Mouse (Mus musculus) forebrain, postnatal 0 days (tissue): Measurements from ENCODE around the gene Slc7a5. TPM values are rescaled to one million over a fixed set of nuclear protein-coding genes. Genes with fewer than 3 reads are reported as not detected.

Experiments used
- ATAC-seq: fragments of 200-750 bp; cut with Nextera tagmentation; 2 replicates; pipeline ENCODE4 v1.8.0; 2017; ENCODE audit warnings: mild to moderate bottlenecking, moderate library complexity
- DNase-seq: peaks from one replicate; pipeline ENCODE4 v3.0.0-alpha.2; 2015
- H3K27ac ChIP-seq: fragments of 300-500 bp; sonication (generic); 2 replicates; pipeline ENCODE4 v1.5.1; 2014; ENCODE audit warnings: low read depth, mild to moderate bottlenecking, antibody characterized with exemption, low read length, moderate library complexity, mixed read lengths
- H3K27me3 ChIP-seq: fragments of 300-500 bp; sonication (generic); 2 replicates; pipeline ENCODE4 v1.6.1; 2014; ENCODE audit warnings: mild to moderate bottlenecking, low read length, mixed read lengths; ENCODE audit not compliant: insufficient read depth
- H3K36me3 ChIP-seq: fragments of 300-500 bp; sonication (generic); 2 replicates; pipeline ENCODE4 v1.6.1; 2014; ENCODE audit warnings: mild to moderate bottlenecking, moderate library complexity; ENCODE audit not compliant: insufficient read depth
- H3K4me1 ChIP-seq: fragments of 300-500 bp; sonication (generic); 2 replicates; pipeline ENCODE4 v1.6.1; 2014; ENCODE audit warnings: antibody characterized with exemption; ENCODE audit not compliant: insufficient read depth
- H3K4me2 ChIP-seq: fragments of 300-500 bp; sonication (generic); 2 replicates; pipeline ENCODE4 v1.6.1; 2014; ENCODE audit warnings: low read depth, mild to moderate bottlenecking, moderate library complexity
- H3K4me3 ChIP-seq: fragments of 300-500 bp; sonication (generic); 2 replicates; pipeline ENCODE4 v1.5.1; 2014; ENCODE audit warnings: low read depth, low read length, mixed read lengths
- H3K9ac ChIP-seq: fragments of 300-500 bp; sonication (generic); 2 replicates; pipeline ENCODE4 v1.6.1; 2014; ENCODE audit warnings: mild to moderate bottlenecking
- H3K9me3 ChIP-seq: fragments of 300-500 bp; sonication (generic); 2 replicates; pipeline ENCODE4 v1.6.1; 2016; ENCODE audit warnings: low read length
- CTCF ChIP-seq: sonication (generic); IDR thresholded peaks from 2 replicates; pipeline ENCODE4 v1.5.1; 2016; ENCODE audit warnings: antibody characterized with exemption, control low read depth, low read depth
- WGBS: fragments of 180-500 bp; shearing (Covaris S2); extraction: QIAGEN DNeasy Blood & Tissue Kit; methylation state at CpG from one replicate; pipeline ENCODE4 v1.1.7; 2014; 5-methylcytosine and 5-hydroxymethylcytosine counted together
- polyA plus RNA-seq: library from polyadenylated mRNA; unstranded; fragments of >200 nt; fragmentation: Nextera tagmentation; extraction: Ambion mirVana; gene quantifications from 2 replicates; pipeline ENCODE4 v1.2.1, GENCODE M21; 2015
- total RNA-seq: library from RNA; depleted of rRNA; stranded (reverse); fragments of >200 nt; gene quantifications from 2 replicates; pipeline ENCODE4 v1.2.3, GENCODE M21; 2014; rRNA removed

Gene Slc7a5
- total RNA-seq (58.1 and 99.4 TPM in 2 replicates), polyA plus RNA-seq (64.7 and 67.9 TPM in 2 replicates)

GRCm38 (mm10) chr8:121907587-121908248 is at the start of gene Slc7a5:
Gene Slc7a5, minus strand, starts transcription at chr8:121907694.
- ATAC-seq (peak; percentile 96), DNase-seq (peak; percentile 98)
- Histone ChIP-seq H3K4me2 (peak within 1 kb of the TSS; percentile 89), H3K27me3 (no peaks in the 10 kb centered on the region), H3K9me3 (no peaks in the 10 kb centered on the region), H3K4me1 (peaks cover 14% of the 10 kb centered on the region), H3K36me3 (no peaks in the 10 kb centered on the region), H3K27ac (peak within 1 kb of the TSS; percentile 62), H3K9ac (peak within 1 kb of the TSS; percentile 75), H3K4me3 (peak within 1 kb of the TSS; percentile 60)
- TF ChIP-seq CTCF: no peak
- WGBS: 2% methylated on average over 60 of the region's 61 CpGs

- Histone ChIP-seq H3K27ac (no peak overlapping the region), H3K4me3 (no peak overlapping the region), H3K9me3 (no peaks in the 10 kb centered on the region), H3K4me1 (peaks cover 12% of the 10 kb centered on the region), H3K27me3 (no peaks in the 10 kb centered on the region), H3K9ac (no peak overlapping the region), H3K4me2 (no peak overlapping the region), H3K36me3 (peaks cover 8% of the 10 kb centered on the region)
- DNase-seq: no peak
- no peak for TF ChIP-seq CTCF
- 88% methylated on average over 1 of the region's 1 CpGs for WGBS
- no peak for ATAC-seq
Observed at GRCm38 (mm10) chr8:121955825-121956500, 48.5 kb upstream of the Slc7a5 start.

GRCm38 (mm10) chr8:121954981-121955555 is 47.6 kb upstream of the Slc7a5 start:
- WGBS: 90% methylated on average over 10 of the region's 10 CpGs
- Histone ChIP-seq H3K27me3 (no peaks in the 10 kb centered on the region), H3K4me1 (peaks cover 12% of the 10 kb centered on the region), H3K9me3 (no peaks in the 10 kb centered on the region), H3K36me3 (peaks cover 8% of the 10 kb centered on the region), H3K27ac (no peak overlapping the region), H3K9ac (no peak overlapping the region), H3K4me2 (no peak overlapping the region), H3K4me3 (no peak overlapping the region)
- TF ChIP-seq CTCF: no peak
- DNase-seq (no peak), ATAC-seq (no peak)

GRCm38 (mm10) chr8:121953821-121954545 is 46.5 kb upstream of the Slc7a5 start:
- Histone ChIP-seq H3K9ac (no peak overlapping the region), H3K36me3 (peaks cover 8% of the 10 kb centered on the region), H3K4me1 (peaks cover 12% of the 10 kb centered on the region), H3K4me3 (no peak overlapping the region), H3K4me2 (no peak overlapping the region), H3K9me3 (no peaks in the 10 kb centered on the region), H3K27me3 (no peaks in the 10 kb centered on the region), H3K27ac (no peak overlapping the region)
- no peak for TF ChIP-seq CTCF
- DNase-seq (no peak), ATAC-seq (no peak)
- WGBS: 68% methylated on average over 3 of the region's 3 CpGs

GRCm38 (mm10) chr8:121952800-121953199 is 45.3 kb upstream of the Slc7a5 start:
- TF ChIP-seq CTCF: no peak
- H3K36me3 ChIP-seq: peaks cover 8% of the 10 kb centered on the region
- no peak overlapping the region for H3K27ac ChIP-seq
- no peak overlapping the region for H3K4me3 ChIP-seq
- no peaks in the 10 kb centered on the region for H3K9me3 ChIP-seq
- no peak for ATAC-seq
- H3K9ac ChIP-seq: no peak overlapping the region
- DNase-seq: no peak
- no peaks in the 10 kb centered on the region for H3K27me3 ChIP-seq
- H3K4me2 ChIP-seq: no peak overlapping the region; the same call in 1 of the 2 replicates
- peaks cover 17% of the 10 kb centered on the region for H3K4me1 ChIP-seq
- WGBS: 90% methylated on average over 7 of the region's 7 CpGs

- DNase-seq (no peak), ATAC-seq (no peak)
- Histone ChIP-seq H3K4me1 (peaks cover 17% of the 10 kb centered on the region), H3K36me3 (peaks cover 8% of the 10 kb centered on the region), H3K9me3 (no peaks in the 10 kb centered on the region), H3K27ac (no peak overlapping the region), H3K9ac (peak overlapping the region; percentile 91; the same call in 1 of the 2 replicates), H3K27me3 (no peaks in the 10 kb centered on the region), H3K4me3 (peak overlapping the region; percentile 68; the same call in 1 of the 2 replicates), H3K4me2 (peak overlapping the region; percentile 93; the same call in 1 of the 2 replicates)
- TF ChIP-seq CTCF: no peak
Observed at GRCm38 (mm10) chr8:121952122-121952521, 44.6 kb upstream of the Slc7a5 start.
